Mouse (Mus musculus): Measurements from ENCODE around the gene Cyp2d11.
"Not testable (repeated sequence)": the region's sequence is repeated elsewhere in the genome, so short reads cannot be mapped to it uniquely, and the experiment has no call there.

GRCm38 (mm10) chr15:82393922-82394321, at the start of gene Cyp2d11:
- not testable (repeated sequence) for TF ChIP-seq CTCF (IDR thresholded peaks at IDR 0.05; ENCODE audit: borderline replicate concordance, control insufficient read depth, extremely low read depth, insufficient read depth, low read length, poor library complexity); POLR2A (IDR thresholded peaks at IDR 0.05; ENCODE audit: control insufficient read depth, extremely low read depth, insufficient read depth, low read length, poor library complexity)

All from thymus, adult 2 months (tissue).